Mouse (Mus musculus): ENCODE data around the gene Ndufab1. TPM values are rescaled to one million over a fixed set of nuclear protein-coding genes. Genes with fewer than 3 reads are reported as not detected.
A peak's percentile ranks its signal among the peaks of the same experiment; 100 is the strongest.
"Not testable (repeated sequence)": the region's sequence is repeated elsewhere in the genome, so short reads cannot be mapped to it uniquely, and the experiment has no call there.

Ndufab1 gene
- 1,058 and 1,342 TPM in 2 replicates for polyA plus RNA-seq (2016; fragmentation: Nextera tagmentation; extraction: Ambion mirVana)

- no peaks in the 10 kb centered on the region for H3K27me3 ChIP-seq (ENCODE audit: insufficient read depth, poor library complexity, severe bottlenecking)
- no peaks in the 10 kb centered on the region for H3K9me3 ChIP-seq
- H3K36me3 ChIP-seq = peaks cover 29% of the 10 kb centered on the region
- peak within 1 kb of the TSS; percentile 96 for H3K27ac ChIP-seq
- peak within 1 kb of the TSS; percentile 82 for H3K4me3 ChIP-seq
- DNase-seq (ENCODE audit: low spot score) = peak; percentile 92
- under 1% methylated on average over 43 of the region's 43 CpGs for WGBS
- peaks cover 11% of the 10 kb centered on the region for H3K4me1 ChIP-seq
These were observed at the start of gene Ndufab1 for GRCm38 (mm10) chr7:122101747-122102244. TSS of gene Ndufab1 (minus strand) at chr7:122101886.

DNA sequence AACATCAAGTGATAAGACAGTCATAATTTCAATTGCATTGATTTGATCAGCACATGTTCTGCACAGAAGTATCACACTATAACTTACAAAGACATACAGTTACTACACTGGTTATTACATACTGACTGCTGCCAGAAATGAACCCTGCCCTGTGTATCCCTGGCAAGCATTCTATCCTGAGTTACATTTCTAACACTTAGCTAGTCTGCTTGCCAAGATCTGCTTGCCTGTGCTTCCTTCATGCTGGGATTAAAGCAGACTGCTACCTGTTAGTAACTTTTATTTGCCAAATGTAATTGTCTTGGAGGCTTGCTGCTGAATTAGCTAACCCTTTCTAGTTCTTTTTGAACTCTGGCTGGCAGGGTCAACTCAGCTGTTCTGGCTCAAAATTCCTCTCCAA, 39.3 kb upstream of the Ndufab1 start:
- Histone ChIP-seq H3K27me3 (ENCODE audit: insufficient read depth, poor library complexity, severe bottlenecking) (no peaks in the 10 kb centered on the region), H3K27ac (no peak overlapping the region), H3K9me3 (no peaks in the 10 kb centered on the region), H3K4me3 (no peak overlapping the region), H3K36me3 (peaks cover 87% of the 10 kb centered on the region), H3K4me1 (no peaks in the 10 kb centered on the region)
- no peak for DNase-seq (ENCODE audit: low spot score)

DNA sequence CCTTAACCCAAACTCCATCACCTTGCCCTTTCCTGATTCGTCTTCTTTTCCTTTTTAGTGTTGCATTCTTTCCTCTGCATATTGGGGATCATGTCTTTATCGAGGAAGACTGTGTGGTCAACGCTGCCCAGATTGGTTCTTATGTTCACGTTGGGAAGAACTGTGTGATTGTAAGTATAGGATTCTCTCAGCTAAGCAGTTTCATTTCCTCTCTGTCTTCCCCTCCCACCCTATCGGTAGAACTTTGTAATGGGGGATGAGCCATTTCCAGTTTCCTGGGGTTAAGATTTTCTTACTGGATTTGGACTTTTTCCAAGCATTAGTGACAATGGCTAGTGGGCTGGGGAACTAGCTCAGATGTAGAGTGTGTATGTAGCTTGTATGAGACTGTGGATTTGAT, 36.5 kb upstream of the Ndufab1 start:
- Histone ChIP-seq H3K4me3 (no peak overlapping the region), H3K36me3 (peaks cover 76% of the 10 kb centered on the region), H3K27ac (no peak overlapping the region), H3K9me3 (no peaks in the 10 kb centered on the region), H3K27me3 (ENCODE audit: insufficient read depth, poor library complexity, severe bottlenecking) (no peaks in the 10 kb centered on the region), H3K4me1 (peaks cover 5% of the 10 kb centered on the region)
- DNase-seq (ENCODE audit: low spot score) = no peak
- whole genome bisulfite sequencing = 95% methylated on average over 5 of the region's 5 CpGs

- DNase-seq (ENCODE audit: low spot score) = no peak
- peaks cover 7% of the 10 kb centered on the region for H3K4me1 ChIP-seq
- H3K27ac ChIP-seq = no peak overlapping the region
- H3K27me3 ChIP-seq (ENCODE audit: insufficient read depth, poor library complexity, severe bottlenecking) = no peaks in the 10 kb centered on the region
- peaks cover 68% of the 10 kb centered on the region for H3K36me3 ChIP-seq
- no peak overlapping the region for H3K4me3 ChIP-seq
- no peaks in the 10 kb centered on the region for H3K9me3 ChIP-seq
These were observed 35.4 kb upstream of the Ndufab1 start for GRCm38 (mm10) chr7:122137071-122137470.

DNA sequence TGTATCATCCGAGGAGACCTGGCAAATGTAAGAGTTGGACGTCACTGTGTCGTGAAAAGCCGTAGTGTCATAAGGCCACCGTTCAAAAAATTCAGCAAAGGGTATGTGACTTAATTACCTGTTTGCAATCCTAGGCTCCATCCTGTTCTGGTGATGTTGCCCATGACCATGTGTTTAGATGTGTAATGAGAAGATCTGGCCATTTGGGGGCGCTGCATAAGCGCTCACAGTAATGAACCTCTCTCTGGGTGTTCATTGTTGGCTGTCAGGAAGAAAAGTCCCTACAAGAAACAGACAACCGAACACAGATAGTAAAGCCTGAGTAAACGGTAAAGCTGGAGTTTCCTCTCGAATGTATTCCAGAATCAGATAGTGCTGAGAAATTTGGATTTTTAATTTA, 33.4 kb upstream of the Ndufab1 start:
- Histone ChIP-seq H3K4me1 (peaks cover 12% of the 10 kb centered on the region), H3K27me3 (ENCODE audit: insufficient read depth, poor library complexity, severe bottlenecking) (no peaks in the 10 kb centered on the region), H3K36me3 (peaks cover 51% of the 10 kb centered on the region), H3K27ac (no peak overlapping the region), H3K9me3 (no peaks in the 10 kb centered on the region), H3K4me3 (no peak overlapping the region)
- no peak for DNase-seq (ENCODE audit: low spot score)
- WGBS = 74% methylated on average over 10 of the region's 10 CpGs

DNA sequence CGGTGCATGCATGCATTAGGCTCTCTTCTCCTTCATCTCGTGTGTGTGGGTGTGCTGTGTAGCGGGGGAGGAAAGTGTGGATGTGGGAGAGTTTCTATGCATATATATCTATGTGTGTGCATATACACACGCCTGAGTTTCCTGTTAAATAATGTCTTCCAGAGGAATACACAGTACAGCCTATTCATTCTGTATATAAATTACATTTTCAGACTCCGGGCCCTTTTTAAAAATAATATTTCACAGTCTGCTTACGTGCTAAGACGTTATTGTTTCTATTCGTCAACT, 31.6 kb upstream of the Ndufab1 start:
- peaks cover 12% of the 10 kb centered on the region for H3K4me1 ChIP-seq
- H3K27me3 ChIP-seq (ENCODE audit: insufficient read depth, poor library complexity, severe bottlenecking) = no peaks in the 10 kb centered on the region
- H3K4me3 ChIP-seq = peak overlapping the region; percentile 85
- 18% methylated on average over 8 of the region's 8 CpGs for WGBS
- peak overlapping the region; percentile 88 for H3K27ac ChIP-seq
- no peaks in the 10 kb centered on the region for H3K9me3 ChIP-seq
- no peak for DNase-seq (ENCODE audit: low spot score)
- H3K36me3 ChIP-seq = peaks cover 38% of the 10 kb centered on the region

DNA sequence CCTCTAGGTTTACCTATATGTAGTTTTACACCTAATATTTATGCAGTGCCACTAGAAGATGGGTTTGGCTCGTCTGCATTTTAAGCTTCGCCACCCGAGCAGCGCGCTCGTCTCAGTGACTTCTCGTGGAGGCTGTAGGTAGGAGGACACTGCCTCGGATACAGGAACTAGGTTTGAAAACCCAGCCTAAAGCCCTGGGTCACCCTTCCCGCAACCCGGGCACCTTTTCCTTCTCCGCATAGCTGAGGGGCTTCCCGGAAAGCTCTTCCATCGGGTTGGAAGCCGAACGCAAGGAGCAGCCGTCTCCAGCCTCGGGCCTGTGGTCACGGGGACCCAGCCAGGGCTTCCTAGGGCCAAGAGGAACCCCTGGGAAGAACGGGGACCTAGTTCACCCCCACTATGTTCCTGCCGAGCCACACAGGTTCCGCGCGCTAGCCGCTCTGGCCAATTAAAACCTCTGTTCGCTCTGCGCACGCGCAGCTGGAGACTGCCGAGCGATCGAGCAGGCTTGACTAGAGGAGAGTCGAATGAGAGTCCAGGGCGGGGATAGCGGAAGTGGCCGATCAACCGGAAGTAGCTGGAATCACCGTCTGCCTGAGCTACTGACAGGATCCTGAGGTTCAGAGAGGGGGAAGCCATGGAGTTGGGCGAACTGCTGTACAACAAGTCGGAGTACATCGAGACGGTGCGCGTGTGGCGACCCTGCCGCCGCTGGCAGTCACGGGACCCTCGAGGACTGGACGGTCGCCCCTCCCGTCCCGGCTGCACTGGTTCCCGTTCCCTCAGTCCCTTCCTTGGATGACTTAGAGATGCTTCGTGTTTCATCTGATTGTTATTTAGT, 31.0 kb upstream of the Ndufab1 start, which contains the start of the genes Palb2 and Dctn5:
Gene Palb2, minus strand, starts transcription at position 489 of the 841 bp plus-strand sequence.
Gene Dctn5, plus strand, starts transcription at position 545 of the 841 bp plus-strand sequence.
- Histone ChIP-seq H3K27ac (peak within 1 kb of the TSS; percentile 88), H3K4me1 (peaks cover 12% of the 10 kb centered on the region), H3K27me3 (ENCODE audit: insufficient read depth, poor library complexity, severe bottlenecking) (no peaks in the 10 kb centered on the region), H3K36me3 (peaks cover 38% of the 10 kb centered on the region), H3K9me3 (no peaks in the 10 kb centered on the region), H3K4me3 (peak within 1 kb of the TSS; percentile 85)
- under 1% methylated on average over 54 of the region's 54 CpGs for WGBS
- peak; percentile 98 for DNase-seq (ENCODE audit: low spot score)

DNA sequence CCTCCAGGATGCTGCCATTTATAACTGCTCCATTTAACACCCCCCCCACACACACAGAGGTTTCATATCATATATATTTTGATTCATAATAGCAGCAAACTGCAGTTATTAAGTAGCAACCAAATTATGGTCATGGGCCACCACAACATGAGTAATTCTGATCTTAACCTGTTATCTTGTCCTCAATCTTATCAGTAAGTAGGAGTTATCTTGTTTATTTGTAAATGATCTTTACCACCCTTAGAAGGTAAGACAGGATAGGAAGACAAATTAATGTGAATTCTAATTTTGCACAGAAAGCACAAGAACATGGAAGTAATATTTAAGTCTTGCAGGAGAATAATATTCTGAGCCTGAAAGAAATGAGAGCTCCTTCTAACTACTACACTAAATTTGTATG, 30.1 kb upstream of the Ndufab1 start:
- no peak for DNase-seq (ENCODE audit: low spot score)
- Histone ChIP-seq H3K27ac (no peak overlapping the region), H3K36me3 (peaks cover 42% of the 10 kb centered on the region), H3K4me1 (peaks cover 12% of the 10 kb centered on the region), H3K9me3 (no peaks in the 10 kb centered on the region), H3K27me3 (ENCODE audit: insufficient read depth, poor library complexity, severe bottlenecking) (no peaks in the 10 kb centered on the region), H3K4me3 (peak overlapping the region; percentile 85)

- H3K9me3 ChIP-seq = no peaks in the 10 kb centered on the region
- no peak for DNase-seq (ENCODE audit: low spot score)
- no peaks in the 10 kb centered on the region for H3K27me3 ChIP-seq (ENCODE audit: insufficient read depth, poor library complexity, severe bottlenecking)
- H3K4me1 ChIP-seq = peaks cover 5% of the 10 kb centered on the region; the same call in 1 of the 2 replicates
- H3K27ac ChIP-seq = no peak overlapping the region
- peaks cover 57% of the 10 kb centered on the region for H3K36me3 ChIP-seq
- H3K4me3 ChIP-seq = no peak overlapping the region
- WGBS = 90% methylated on average over 11 of the region's 11 CpGs
These were observed 25.3 kb upstream of the Ndufab1 start for GRCm38 (mm10) chr7:122126946-122127345.

DNA sequence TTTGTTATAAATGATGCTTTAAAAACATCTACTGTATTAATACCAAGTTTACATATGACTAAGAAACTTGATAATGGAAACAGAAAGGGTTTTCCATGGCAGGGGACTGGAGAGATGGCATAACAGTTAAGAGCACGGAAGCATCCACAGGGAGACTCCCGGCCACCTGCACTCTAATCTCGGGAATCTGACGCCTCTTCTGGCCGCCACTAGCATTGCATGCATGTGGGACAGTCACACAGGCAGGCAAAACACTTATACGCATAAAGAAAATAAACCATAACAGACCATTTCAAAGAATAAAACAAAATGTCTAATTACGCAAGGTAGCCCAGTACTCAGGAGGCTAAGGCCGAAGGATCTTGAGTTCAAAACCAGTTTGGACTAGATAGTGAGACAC, 23.9 kb upstream of the Ndufab1 start:
- Histone ChIP-seq H3K27me3 (ENCODE audit: insufficient read depth, poor library complexity, severe bottlenecking) (no peaks in the 10 kb centered on the region), H3K36me3 (peaks cover 69% of the 10 kb centered on the region), H3K9me3 (no peaks in the 10 kb centered on the region), H3K4me3 (no peak overlapping the region), H3K4me1 (no peaks in the 10 kb centered on the region), H3K27ac (no peak overlapping the region)
- DNase-seq (ENCODE audit: low spot score) = no peak
- 75% methylated on average over 8 of the region's 8 CpGs for WGBS

DNA sequence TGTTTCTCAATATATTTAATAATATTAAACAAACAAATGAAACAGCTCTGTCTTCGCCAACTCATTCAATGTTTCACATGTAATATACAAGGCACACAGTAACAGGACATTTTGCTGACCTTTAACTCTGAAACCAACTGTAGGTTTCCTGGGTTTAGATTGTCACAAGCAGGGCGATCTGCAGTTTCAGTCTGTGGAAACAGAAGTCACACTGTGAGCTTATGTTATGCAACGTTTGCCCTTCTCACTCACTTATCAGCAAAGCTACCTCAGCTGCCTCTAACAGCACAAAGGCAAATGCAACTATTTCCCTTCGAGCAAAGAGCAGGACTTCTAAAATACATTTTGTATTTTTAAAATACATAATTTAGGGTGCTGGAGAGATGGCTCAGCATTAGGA, 21.8 kb upstream of the Ndufab1 start:
- Histone ChIP-seq H3K4me3 (no peak overlapping the region), H3K9me3 (no peaks in the 10 kb centered on the region), H3K36me3 (peaks cover 82% of the 10 kb centered on the region), H3K27me3 (ENCODE audit: insufficient read depth, poor library complexity, severe bottlenecking) (no peaks in the 10 kb centered on the region), H3K27ac (no peak overlapping the region), H3K4me1 (no peaks in the 10 kb centered on the region)
- no peak for DNase-seq (ENCODE audit: low spot score)
- 80% methylated on average over 4 of the region's 4 CpGs for WGBS

- H3K4me3 ChIP-seq = no peak overlapping the region
- 89% methylated on average over 6 of the region's 6 CpGs for WGBS
- H3K9me3 ChIP-seq = no peaks in the 10 kb centered on the region
- H3K27me3 ChIP-seq (ENCODE audit: insufficient read depth, poor library complexity, severe bottlenecking) = no peaks in the 10 kb centered on the region
- no peak overlapping the region for H3K27ac ChIP-seq
- H3K4me1 ChIP-seq = no peaks in the 10 kb centered on the region
- peaks cover 52% of the 10 kb centered on the region for H3K36me3 ChIP-seq
- DNase-seq (ENCODE audit: low spot score) = no peak
These were observed 6.5 kb upstream of the Ndufab1 start for GRCm38 (mm10) chr7:122108206-122108605.

DNA sequence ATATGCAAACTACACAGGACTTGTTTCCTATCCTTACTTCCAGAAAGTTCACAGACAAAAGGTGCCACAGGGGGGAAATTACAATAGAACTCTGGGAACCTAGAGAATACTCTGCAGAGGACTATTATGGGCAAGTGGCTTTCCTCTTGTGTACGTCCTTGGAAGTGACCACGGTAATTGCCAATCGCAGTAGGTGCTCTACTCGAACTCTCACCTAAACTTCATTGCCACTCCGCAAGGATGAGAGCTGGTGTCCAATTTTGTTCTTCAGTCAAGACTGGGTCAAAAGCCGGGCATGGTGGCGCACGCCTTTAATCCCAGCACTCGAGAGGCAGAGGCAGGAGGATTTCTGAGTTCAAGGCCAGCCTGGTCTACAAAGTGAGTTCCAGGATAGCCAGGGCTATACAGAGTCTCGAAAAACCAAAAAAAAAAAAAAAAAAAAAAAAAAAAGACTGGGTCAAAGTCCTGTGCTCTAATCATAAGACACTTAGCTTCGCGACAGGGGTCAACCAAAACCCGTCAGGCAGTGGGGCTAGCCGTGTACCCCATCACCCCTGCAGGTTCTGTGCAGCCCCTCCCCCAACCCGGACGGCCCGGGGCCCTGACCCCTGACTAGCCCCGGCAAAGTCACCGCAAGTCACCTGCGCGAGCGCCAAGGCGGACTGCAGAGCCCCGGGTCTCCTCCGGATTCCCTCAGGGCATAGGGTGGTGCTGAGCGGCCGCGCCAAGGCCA, 506 bp downstream of the Ndufab1 start:
- H3K27ac ChIP-seq = peak overlapping the region; percentile 96
- H3K9me3 ChIP-seq; H3K27me3 ChIP-seq (ENCODE audit: insufficient read depth, poor library complexity, severe bottlenecking): not testable (repeated sequence)
- WGBS = 6% methylated on average over 28 of the region's 28 CpGs
- peak; percentile 83 for DNase-seq (ENCODE audit: low spot score)
- peaks cover 11% of the 10 kb centered on the region for H3K4me1 ChIP-seq
- peak overlapping the region; percentile 82 for H3K4me3 ChIP-seq
- H3K36me3 ChIP-seq = peaks cover 31% of the 10 kb centered on the region
